Mouse (Mus musculus): ENCODE data around the gene Epas1.

Gene Epas1

DNA sequence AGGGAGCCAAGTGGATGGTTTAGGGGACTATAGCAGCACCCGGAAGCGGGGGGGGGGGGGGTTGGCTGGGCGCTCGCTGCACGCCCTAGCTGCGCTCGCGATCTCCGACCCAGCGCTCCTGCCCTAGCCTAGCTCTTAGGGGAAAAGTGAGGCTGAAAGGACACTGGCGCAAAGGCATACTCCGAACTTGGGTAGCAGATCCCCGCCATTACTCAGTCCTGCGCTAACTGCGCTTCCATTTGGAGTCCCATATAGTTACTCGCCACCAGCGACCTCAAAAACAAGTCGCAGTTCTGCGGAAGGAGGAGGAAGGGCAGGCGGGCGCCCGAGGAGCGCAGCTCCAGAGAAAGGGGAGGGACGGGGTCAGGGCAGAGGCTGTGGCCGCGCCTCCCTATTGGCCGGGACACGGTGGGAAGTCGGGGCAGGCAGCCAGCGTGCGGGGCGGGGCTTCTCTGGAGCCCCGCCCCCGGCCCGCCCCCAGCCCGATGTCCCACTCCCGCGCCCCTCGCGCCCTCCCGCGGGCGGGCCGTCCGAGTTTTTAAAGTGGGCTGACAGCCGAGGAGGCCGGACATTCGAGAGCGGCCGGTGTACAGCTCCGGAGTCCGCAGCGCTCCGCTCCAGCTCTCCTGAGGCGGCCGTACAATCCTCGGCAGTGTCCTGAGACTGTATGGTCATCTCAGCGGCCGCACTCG lies at the start of gene Epas1:
Epas1 (plus strand) TSS at position 571 of the 692 bp plus-strand sequence.
- peak; percentile 56 to 60 for DNase-seq (ENCODE audit: low spot score in 2 of 2)

DNA sequence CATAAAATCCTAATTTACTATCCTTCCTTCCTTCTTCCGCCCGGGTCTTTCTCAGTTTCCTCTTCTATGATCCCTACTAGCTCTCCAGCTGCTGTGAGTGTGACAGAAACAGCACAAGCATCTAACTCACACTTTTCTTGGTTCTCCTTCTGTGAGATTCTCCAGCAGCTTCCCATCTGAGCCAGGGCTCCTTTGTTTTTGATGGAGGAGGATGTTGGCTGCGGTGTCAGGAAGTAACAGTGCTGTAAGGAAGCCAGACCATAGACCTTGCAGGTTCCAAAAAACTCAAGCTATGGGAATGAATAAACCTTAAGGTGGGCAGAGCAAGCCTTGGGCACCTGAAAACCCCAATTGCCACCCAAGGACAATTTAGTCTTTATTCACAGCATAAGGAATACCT lies 48.3 kb upstream of the Epas1 start:
- DNase-seq (ENCODE audit: low spot score in 2 of 2), result no peak

DNA sequence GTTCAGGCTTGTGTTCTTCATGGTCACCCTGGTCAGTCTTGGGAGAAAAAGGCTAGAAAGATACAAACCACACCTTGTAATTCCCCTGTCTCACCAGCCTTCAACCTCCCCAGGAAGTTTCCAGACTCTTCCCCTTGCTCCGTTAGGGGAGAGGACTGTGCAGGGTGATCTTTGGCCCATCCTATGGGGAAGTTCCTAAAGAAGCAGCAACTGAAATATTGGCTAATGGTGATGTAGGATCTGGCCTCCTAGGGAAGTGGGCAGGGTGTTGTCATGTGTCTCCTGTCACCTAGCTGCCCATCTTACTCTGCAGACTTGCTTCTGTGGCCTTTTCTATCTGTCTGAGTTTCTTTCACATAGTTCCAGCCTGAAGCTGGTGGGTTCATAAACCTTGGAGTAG lies 47.0 kb upstream of the Epas1 start:
- no peak for DNase-seq (ENCODE audit: low spot score in 2 of 2)

DNA sequence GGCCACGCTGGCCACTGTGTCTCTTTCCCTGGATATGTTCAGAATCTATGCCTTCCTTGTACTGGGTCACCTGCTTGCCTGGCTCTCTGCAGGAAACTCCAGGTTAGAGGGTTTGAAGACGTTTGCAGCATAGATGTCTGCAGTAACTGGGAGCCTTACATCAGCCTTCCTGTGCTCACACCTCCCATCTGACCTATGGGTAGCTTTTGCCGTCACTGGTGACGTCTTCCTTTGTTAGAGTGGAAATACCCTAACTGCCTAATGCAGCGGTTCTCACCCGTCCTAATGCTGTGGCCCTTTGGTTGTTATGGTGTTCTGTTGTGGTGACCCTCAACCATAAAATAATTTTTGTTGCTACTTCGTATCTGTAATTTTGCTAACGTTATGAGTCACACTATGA lies 43.7 kb upstream of the Epas1 start:
- no peak for DNase-seq (ENCODE audit: low spot score in 2 of 2)

DNA sequence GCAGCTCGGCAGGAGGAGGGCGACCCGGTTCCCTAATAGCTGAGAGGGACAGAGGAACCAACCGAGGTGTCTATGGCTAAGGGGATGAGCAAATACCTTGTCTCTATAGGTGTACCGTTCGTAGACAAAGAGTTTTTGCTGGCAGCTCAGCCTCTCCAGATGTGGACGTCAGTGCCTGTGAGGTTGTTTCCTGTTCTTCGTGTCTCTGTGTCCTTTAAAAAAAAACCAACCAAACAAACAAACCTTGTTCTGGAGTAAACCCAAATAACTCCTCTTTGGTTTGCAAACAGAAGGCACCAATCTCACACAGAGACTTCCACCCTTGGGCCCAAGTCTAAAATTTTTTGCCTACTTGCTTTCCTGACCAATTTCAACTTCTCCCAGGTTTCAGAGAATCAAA lies 43.1 kb upstream of the Epas1 start:
- DNase-seq (ENCODE audit: low spot score in 2 of 2), result no peak

DNA sequence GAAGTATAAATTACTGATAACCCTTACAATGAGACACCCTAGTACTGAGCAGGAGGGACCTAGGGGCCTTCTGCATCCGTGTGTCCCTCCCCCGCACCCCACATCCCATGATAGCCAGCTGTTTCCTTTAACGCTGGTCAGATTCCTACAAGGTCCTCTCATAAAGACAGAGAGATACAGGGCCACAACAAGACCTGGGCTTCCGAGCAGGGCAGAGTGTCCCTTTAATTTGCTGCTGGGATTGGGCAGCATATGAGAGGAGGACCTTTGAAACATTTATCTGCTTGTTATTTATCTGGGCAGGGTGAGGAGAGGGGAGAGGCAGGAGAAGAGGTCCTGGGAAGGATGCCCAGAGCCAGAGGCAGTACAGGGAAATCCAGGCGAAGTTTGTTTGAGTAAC lies 41.6 kb upstream of the Epas1 start:
- no peak for DNase-seq (ENCODE audit: low spot score in 2 of 2)

DNA sequence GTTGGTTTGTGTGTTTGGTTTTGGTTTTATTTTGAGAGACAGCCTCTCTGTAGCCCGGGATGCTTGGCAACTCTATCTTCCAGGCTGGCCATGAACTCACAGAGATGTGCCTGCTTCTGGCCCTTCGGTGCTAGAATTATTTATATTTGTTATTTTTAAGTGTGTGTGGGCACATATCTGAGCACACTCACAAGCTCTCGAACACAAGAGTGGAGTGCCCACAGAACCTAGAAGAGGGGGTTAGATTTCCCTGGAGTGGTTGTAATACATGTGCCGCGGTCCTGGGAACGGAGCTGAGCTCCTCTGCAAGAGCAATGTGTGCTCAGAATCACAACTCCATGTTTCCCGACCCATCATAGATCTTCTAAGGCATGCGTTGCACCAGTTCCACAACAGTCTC lies 40.9 kb upstream of the Epas1 start:
- DNase-seq (ENCODE audit: low spot score in 2 of 2), result no peak

DNA sequence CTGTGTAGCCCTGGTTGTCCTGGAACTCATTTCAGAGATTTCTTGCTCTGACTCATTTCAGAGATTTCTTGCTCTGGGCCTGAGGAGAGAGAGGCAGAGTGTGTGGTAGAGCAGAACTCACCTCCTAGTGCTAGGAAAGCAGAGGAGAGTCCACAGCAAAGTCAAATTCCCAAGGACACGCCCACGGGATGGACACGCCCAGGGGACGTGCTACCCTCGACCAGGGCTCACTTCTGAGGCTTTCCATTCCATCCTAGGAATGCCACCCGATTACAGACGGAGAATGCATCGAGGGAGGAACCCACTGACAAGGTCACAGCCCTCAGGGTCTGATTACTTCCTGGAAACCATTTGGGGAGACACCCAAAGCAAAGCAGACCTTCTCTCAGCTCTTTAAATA lies 39.9 kb upstream of the Epas1 start:
- no peak for DNase-seq (ENCODE audit: low spot score in 2 of 2)

DNA sequence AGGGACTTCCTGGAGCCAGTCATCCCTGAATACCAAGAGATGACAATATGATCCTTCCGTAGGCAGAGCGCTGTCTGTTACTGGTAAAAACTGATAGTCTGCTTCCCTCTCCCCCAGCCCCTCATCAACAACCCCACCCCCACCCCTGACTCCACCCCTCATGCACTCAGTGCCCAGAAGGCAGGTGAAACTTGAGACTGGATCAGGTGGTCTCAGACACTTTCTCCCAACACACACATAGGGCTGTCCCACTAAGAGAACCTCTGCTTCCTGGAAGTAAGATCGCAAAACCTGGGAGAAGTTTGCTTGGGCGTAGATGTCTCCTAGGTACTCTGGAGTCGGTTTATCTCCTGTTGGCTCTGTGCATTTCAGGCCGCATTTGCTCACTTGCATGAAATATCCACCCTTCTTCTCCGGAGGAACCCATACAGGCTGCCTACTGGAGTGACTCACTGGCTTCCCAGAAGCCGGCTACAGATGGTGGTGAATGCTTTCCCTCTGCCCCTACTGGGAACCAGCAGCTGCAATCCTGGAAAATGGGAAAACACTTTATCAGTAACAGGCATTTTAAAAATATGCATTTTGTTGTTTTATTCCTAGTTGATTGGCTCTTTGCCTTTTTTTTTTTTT lies 28.6 kb upstream of the Epas1 start:
- DNase-seq (ENCODE audit: low spot score in 2 of 2), result no peak

DNA sequence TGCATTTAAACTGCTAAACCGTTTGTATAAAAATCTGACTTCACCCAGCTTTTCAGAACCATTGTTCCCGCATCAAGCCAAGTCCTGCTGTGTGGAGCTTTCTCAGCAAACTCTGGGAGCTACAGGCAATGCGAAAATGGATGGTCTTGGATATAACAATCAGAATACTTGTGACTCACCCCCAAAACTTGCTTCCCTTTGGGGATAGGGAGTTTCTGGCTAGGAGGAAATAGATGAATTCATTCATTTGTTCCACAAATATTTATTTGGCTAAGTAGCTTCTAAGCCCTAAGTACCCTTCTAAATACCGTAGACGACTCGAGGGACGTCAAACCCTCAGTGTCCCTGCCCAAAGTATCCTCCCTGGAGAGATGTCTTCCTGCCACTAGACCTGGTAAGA lies 27.0 kb upstream of the Epas1 start:
- no peak for DNase-seq (ENCODE audit: low spot score in 2 of 2)

DNA sequence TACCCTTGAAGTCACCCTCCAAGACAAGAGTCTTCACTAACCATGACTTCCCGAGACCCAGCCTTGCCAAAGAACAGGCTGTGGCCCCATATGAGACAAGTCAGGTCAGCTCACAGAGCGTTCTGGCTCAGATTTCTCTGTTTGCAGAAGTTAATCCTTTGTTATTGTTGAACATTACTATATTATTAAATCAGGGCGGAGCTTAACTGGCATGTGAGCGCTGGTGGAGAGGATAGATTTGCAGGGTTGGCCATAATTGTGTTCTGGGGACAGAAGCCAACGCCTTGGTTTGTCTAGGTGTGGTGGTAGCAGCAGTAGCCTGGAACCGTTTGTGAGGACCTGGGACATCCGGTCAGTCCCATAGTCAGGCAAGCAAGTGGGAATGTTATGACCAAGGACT lies 26.5 kb upstream of the Epas1 start:
- DNase-seq (ENCODE audit: low spot score in 2 of 2), result no peak

DNA sequence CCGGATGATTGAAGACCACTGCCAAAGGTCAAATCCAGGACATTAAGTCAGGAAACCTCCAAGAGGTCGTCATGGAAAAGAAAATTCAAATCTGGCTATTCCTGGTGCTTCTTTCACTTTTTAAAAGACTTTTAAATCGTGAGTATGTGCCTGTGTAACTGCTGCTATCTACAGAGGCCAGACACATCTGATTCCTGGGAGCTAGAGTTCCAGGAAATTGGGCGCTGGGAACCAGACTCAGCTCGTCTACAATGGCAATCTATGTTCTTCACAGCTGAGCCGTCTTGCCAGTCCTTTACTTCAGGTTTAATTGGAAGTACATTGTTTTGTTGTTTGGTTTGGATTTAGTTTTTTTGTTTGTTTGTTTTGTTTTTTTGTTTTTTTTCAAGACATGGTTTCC lies 22.2 kb upstream of the Epas1 start:
- no peak for DNase-seq (ENCODE audit: low spot score in 2 of 2)

DNA sequence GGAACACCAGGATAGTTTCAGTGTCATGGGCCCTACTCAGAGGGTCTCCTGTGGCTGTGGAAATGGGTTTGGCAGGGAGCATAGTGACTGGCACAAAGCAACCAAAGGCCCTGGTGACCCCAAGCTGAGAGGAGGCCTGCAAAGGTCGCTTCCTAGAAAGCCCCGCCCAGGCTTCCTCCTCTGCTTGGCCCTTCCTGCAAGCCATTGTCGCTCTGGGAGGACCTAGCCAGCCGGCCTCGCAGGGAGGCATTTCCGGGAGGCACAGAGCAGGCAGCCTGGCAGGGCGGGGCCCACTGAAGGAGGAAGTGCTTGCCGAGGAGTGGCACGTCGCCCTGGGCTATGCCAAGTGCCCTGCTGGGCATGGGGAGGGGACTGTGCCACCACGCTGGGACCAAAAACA lies 21.5 kb upstream of the Epas1 start:
- peak in 1 of 2 experiments; percentile 18 for DNase-seq (ENCODE audit: low spot score in 2 of 2)

DNA sequence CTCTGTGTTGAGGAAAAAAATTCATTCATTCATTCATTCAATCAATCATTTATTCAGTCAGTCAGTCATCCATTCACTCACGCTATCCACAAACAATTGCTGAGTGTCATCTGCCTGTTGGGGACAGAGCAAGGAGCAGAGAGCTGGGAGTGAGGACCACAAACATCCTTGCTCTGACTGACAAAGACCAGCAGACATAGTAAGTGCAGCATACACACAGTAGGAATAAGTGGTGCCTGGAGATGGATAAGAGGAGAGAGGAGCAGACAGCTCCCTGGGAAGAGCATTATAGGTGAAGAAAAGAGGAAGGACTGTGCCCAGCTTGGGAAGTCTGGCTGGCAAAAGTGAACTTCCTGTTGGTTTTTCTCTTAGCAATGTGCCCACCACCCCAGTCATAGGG lies 21.0 kb upstream of the Epas1 start:
- no peak for DNase-seq (ENCODE audit: low spot score in 2 of 2)

DNA sequence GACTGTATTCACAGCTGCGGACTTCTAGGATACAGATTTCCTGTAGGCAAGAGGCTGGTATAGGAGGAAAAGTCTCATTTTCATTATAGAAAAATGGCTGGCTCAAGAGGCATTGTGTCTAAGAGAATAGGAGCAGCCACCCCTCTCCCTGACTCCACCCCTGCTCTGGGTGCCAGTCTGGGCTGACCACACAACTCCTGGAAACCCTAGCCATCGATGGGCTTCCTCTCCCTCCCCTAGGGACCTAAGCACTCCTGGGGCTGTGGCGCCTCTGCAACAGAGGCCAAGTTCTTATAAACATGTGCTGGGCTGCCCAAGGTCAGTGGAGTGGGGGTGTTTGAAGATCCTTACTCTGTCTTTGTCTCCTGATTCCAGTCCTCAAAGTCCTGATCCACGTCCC lies 19.9 kb upstream of the Epas1 start:
- no peak for DNase-seq (ENCODE audit: low spot score in 2 of 2)

DNA sequence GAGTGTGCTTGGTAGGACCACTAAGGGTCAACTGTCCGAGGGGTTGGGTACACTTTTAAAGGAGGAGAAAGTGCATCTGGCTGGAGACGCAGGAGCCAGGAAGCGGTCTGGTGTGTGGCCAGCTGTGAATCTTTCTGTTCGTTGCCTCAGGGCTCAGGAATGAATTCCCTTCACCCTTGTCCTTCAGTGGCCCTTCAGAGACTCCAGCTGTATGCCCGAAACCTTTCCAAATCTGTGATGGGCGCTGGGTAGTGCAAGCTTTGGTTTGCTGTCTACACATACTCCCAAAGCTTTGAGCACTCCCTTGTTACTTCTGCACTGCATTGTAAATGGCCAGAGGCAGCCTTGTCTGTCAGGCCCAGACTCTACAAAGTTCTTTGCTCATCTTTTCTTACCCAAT lies 15.0 kb upstream of the Epas1 start:
- DNase-seq (ENCODE audit: low spot score in 2 of 2), result no peak

DNA sequence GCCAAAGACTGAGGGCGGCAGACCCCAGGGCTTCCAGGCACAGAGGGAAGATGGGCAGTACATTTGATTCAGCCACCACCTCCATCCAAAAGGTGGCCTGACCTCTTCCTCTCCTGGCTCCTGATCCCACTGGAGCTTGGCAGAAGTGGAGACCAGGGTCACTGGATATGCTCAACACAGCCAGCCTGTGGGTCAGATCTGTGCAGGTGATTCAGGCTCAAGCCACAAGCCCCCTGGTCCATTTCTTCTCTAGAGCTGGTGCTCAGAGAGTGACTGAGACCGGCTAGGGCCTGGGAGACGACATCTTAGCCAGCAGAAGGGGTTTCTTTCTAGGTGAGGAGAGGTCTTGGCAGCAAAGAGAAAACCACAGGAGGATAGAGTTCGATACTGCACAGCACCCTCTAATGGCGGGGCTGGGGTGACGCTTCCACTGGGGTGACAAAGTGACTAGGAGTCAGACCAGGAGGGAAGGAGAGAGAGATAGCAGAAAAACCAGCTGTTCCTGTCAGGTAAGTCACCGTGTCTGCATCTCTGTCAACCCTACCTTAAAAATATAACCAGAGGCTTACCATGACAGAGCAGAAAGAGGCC lies 10.1 kb upstream of the Epas1 start:
- no peak for DNase-seq (ENCODE audit: low spot score in 2 of 2)

DNA sequence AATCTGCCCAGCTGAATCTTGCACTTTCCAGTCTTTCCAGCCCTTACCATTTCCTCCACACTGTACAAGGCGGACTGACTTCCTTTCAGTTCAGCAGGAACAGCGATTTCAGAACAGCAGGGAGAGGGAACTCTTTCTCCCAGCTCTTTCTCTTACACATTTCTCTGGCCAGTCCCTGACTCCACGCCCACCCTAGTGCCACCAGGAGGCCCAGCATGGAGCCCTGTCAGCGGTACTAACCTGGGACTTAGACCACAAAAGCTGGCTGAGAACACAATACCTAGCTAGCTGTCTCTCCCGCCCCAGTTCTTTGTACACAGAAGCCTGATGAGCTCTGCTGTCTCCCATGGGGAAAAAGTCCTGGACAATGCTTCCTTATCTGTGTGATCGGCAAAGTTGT lies 8.6 kb upstream of the Epas1 start:
- no peak for DNase-seq (ENCODE audit: low spot score in 2 of 2)

DNA sequence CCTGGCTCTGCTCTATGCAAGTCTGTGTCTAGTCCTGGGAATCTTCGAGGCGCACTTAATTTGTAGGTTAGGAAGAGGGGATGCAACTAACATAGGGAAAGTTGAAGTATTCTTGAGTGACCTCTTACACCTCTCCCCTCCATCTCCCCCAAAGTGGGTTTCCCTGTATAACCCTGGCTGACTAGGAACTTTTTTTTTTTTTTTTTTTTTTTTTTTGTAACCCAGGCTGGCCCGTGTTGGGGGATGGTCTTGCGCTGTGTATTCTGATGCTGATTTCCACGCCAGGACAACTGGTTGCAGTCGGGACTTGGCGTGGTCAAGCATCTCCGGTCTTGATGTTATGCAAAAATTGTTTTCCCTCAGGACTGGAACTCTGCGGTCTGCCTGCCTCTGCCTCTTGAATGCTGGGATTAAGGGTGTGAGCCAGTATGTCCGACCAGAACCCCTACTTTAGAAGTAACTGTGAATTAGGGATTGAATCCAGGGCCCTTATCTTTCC lies 2.1 kb upstream of the Epas1 start:
- no peak for DNase-seq (ENCODE audit: low spot score in 2 of 2)

DNA sequence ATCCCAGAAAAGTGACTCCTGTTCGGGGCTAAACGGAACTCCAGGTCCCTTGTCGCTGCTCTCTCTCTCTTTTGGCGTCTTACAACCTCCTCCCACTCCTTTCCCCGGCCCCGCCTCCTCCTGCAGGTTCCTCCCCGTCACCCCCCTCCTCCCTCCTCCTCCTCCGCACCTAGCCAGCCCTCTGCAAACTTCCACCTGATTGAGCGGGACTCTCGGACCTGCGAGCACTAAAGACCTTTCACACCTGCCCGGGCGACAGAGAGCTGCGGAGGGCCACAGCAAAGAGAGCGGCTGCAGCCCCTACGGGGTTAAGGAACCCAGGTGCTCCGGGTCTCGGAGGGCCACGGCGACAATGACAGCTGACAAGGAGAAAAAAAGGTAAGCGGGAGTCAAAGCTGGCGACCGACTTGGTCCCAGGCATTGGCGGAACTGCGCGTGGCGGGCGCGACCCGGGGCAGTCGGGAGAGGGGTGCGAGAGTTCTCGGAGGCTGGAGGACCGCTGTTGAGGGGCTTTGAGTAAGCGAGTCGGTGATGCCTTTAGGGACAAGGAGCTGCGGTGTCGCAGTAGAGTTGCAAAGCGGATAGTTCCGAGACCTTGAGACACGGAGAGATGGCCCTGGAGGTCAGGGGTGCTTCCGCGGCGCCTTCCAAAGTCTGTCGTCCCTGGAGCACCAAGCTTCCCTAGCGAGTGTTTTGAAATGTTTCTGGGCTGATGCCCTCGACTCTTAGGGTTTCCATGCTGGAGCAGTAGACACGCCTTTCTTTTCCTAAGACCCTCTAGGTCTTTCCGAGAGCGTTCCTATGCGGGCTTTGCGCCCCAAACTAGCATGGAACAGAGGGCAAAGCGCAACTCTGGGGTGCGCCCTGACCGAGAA lies 668 bp downstream of the Epas1 start:
- no peak for DNase-seq (ENCODE audit: low spot score in 2 of 2)

DNA sequence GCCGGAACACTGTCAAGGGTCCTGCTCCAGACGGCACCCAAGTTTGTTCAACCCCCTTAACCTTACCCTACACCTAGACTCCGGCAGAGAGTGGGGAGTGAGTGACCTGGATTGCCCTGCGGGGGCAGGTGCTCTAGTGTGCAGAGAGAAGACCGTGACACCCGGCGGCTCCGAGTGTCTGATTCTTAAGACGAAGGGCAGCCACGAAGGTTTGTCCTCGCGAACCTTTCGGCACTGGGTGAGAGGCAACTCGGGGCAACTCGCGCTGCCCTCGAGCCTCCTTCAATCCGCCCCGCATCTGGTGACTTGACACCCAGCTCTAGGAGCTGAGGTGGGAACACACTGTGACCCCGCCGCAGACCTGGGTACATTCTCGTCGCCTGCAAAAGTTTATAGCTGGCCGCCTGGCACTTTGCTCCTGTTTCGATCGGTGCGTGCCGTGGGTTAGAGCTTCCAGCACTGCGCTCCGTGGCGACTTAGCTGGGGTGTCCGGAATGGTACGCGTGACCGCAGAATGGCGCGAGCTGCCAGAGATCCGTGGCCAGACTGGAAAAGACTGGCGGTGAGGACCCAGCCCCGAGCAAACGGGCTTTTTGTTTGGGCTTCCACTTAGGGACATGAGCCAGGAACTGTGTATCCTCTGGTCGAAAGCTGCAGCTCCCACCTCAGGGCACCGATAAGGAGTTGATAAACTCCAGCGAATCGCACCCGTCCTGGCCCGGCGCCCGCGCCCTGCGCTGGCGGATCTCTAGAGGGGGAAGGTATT lies 1.5 kb downstream of the Epas1 start:
- no peak for DNase-seq (ENCODE audit: low spot score in 2 of 2)
